Mouse (Mus musculus) urinary bladder, postnatal 0 days (tissue): ENCODE results near the gene Gm11757. TPM values are rescaled to one million over a fixed set of nuclear protein-coding genes. Genes with fewer than 3 reads are reported as not detected.

Source experiments
- polyA plus RNA-seq: library from polyadenylated mRNA; unstranded; fragments of >200 nt; fragmentation: Nextera tagmentation; extraction: Ambion mirVana; gene quantifications from 2 replicates; pipeline ENCODE4 v1.2.1, GENCODE M21; 2015

Gene Gm11757
- polyA plus RNA-seq = not detected in 2 replicates

GRCm38 (mm10) chr4:73891012-73891411 lies at the start of gene Gm11757:
TSS of gene Gm11757 (minus strand) at chr4:73891112.

GRCm38 (mm10) chr4:73920660-73921059 lies 29.7 kb upstream of the Gm11757 start, which contains the start of gene Gm11756:
TSS of gene Gm11756 (minus strand) at chr4:73920760.

GRCm38 (mm10) chr4:73905853-73906252 lies 14.9 kb upstream of the Gm11757 start, which contains the start of gene Gm13871:
TSS of gene Gm13871 (minus strand) at chr4:73905953.

GRCm38 (mm10) chr4:73876166-73876565 lies 14.7 kb downstream of the Gm11757 start, which contains the start of gene Gm11758:
TSS of gene Gm11758 (minus strand) at chr4:73876266.

Other genes with a start within 250 kb of the Gm11757 start
- gene Gm11239, start 222.8 kb downstream of the Gm11757 start, polyA plus RNA-seq = not detected in 2 replicates
- gene Gm428, start 207.6 kb downstream of the Gm11757 start, polyA plus RNA-seq = not detected in 2 replicates
- 4.2 and 5.5 TPM in 2 replicates for gene Rasef, start 100.1 kb downstream of the Gm11757 start, polyA plus RNA-seq
- gene Gm11758, start 14.8 kb downstream of the Gm11757 start, polyA plus RNA-seq = not detected in 2 replicates
- not detected in 2 replicates for gene Gm13871, start 14.8 kb upstream of the Gm11757 start, polyA plus RNA-seq
- not detected in 2 replicates for gene Gm11756, start 29.6 kb upstream of the Gm11757 start, polyA plus RNA-seq
- gene 2310002L09Rik, start 59.7 kb upstream of the Gm11757 start, polyA plus RNA-seq = not detected in 2 replicates
- 0.17 and 0.23 TPM in 2 replicates for gene Frmd3, start 122.3 kb upstream of the Gm11757 start, polyA plus RNA-seq